8 mouse cellular contexts compared by ENCODE assay signal in genomic region chr9:96437805-96438333, GRCm38 (mm10). TPM values are rescaled to one million over a fixed set of nuclear protein-coding genes. Genes with fewer than 3 reads are reported as not detected.
A peak's percentile ranks its signal among the peaks of the same experiment; 100 is the strongest.
DNase-seq lines count a peak whose midpoint lies in the region; ATAC-seq and TF ChIP-seq lines count a peak whose summit lies in the region.

No protein-coding gene starts in this region.

- peak overlapping the region; percentile 72 for H3K4me2 ChIP-seq in hindbrain, embryonic 13.5 days

- no peak overlapping the region for H3K27ac ChIP-seq in cerebellum, adult 2 months (ENCODE audit: insufficient read depth, low read length)
- H3K27ac ChIP-seq in hindbrain, embryonic 13.5 days = peak overlapping the region; percentile 81

- TF ChIP-seq POLR2A in cerebellum, adult 2 months (IDR thresholded peaks at IDR 0.05; ENCODE audit: borderline replicate concordance, insufficient read depth, low read length) = no peak

- no peak for TF ChIP-seq CTCF in cerebellum, adult 2 months (IDR thresholded peaks at IDR 0.05; ENCODE audit: borderline replicate concordance, insufficient read depth, low read depth, low read length)

- peaks cover 4% of the 10 kb centered on the region; the same call in 1 of the 2 replicates for H3K4me1 ChIP-seq in cerebellum, adult 2 months (ENCODE audit: control insufficient read depth, insufficient read depth, low read length)
- H3K4me1 ChIP-seq in hindbrain, embryonic 13.5 days (replicated peaks) = peaks cover 28% of the 10 kb centered on the region

- no peaks in the 10 kb centered on the region for H3K36me3 ChIP-seq in hindbrain, embryonic 13.5 days

- intact Hi-C loops in left cerebral cortex, postnatal 36 days (cut with DNase I) = loop anchor here (5.0 kb wide), 1 partner anchor 76 kb away; the partner anchor contains the start of gene Atp1b3

- WGBS in cerebellum, adult 2 months = under 1% methylated on average over 25 of the region's 25 CpGs
- under 1% methylated on average over 25 of the region's 25 CpGs for WGBS in hindbrain, embryonic 13.5 days

- H3K4me3 ChIP-seq in cerebellum, adult 2 months (replicated peaks; ENCODE audit: insufficient read depth, low read depth, low read length) = peak overlapping the region; percentile 45
- H3K4me3 ChIP-seq in hindbrain, embryonic 13.5 days = peak overlapping the region; percentile 43

- DNase-seq in R1 (ENCODE audit: low read depth, low spot score) = peak; percentile 92
- DNase-seq in cerebellum, adult 2 months = peak; percentile 34 to 47
- DNase-seq in frontal cortex, postnatal 10 days (ENCODE audit: low spot score in 2 of 2) = peak; percentile 38 to 53
- DNase-seq in left cerebral cortex, postnatal 36 days (ENCODE audit: low spot score in 2 of 2) = peak; percentile 17 to 25
- DNase-seq in right cerebral cortex, postnatal 4 days = peak; percentile 38
- DNase-seq in adipocyte (ENCODE audit: low spot score) = no peak

- H3K27me3 ChIP-seq in cerebellum, adult 2 months (ENCODE audit: control insufficient read depth, insufficient read depth, low read length) = no peaks in the 10 kb centered on the region
- H3K27me3 ChIP-seq in hindbrain, embryonic 13.5 days = 0 out of 2 replicates have a peak, but pooled peaks cover 8% of the 10 kb centered on the region

- ATAC-seq in hindbrain, embryonic 13.5 days (ENCODE audit: low FRiP score) = peak; percentile 67
- ATAC-seq in megakaryocyte progenitor cell, adult 5-6 weeks (replicated peaks; ENCODE audit: poor library complexity) = peak; percentile 78

- peak overlapping the region; percentile 77 for H3K9ac ChIP-seq in hindbrain, embryonic 13.5 days

- no peaks in the 10 kb centered on the region for H3K9me3 ChIP-seq in hindbrain, embryonic 13.5 days

RNA-seq across cellular contexts. Expression of gene Rnf7, which starts 40.6 kb away (rescaled TPM):
- 326 and 346 TPM in 2 replicates for polyA plus RNA-seq in cerebellum, adult 2 months (2012; rRNA removed)
- 256 and 260 TPM in 2 replicates for polyA plus RNA-seq in hindbrain, embryonic 13.5 days (2015; fragmentation: Nextera tagmentation; extraction: Ambion mirVana)
- total RNA-seq in left cerebral cortex, postnatal 36 days (2021) = 10 to 100 TPM; 56.2 to 63.1 TPM
- total RNA-seq in megakaryocyte progenitor cell, adult 5-6 weeks (2015) = 133 and 138 TPM in 2 replicates
- 52.0 and 52.2 TPM in 2 replicates for total RNA-seq in megakaryocyte progenitor cell, adult 5-6 weeks (2017)
